In genomic region chr19:40380656-40381055, GRCm38 (mm10) we compare ENCODE assay signal across 24 mouse cellular contexts.
DNase-seq lines count a peak whose midpoint lies in the region; ATAC-seq and TF ChIP-seq lines count a peak whose summit lies in the region.
"Had no signal": no experiment of that assay in that cellular context is flagged by ENCODE, and none has a peak within 500 bp of the region (broad histone marks: within the 10 kb centered on the region; RNA-seq: fewer than 3 reads in every experiment).

No protein-coding gene starts in this region.

- no peak overlapping the region for H3K4me2 ChIP-seq in heart, embryonic 12.5 days
- H3K4me2 ChIP-seq in lung, postnatal 0 days (replicated peaks; ENCODE audit: low read depth, low read length) = no peak overlapping the region
- H3K4me2 ChIP-seq: embryonic facial prominence, embryonic 13.5 days; forebrain, embryonic 12.5 days; kidney, embryonic 15.5 days; liver, embryonic 13.5 days; midbrain, embryonic 15.5 days had no signal

- H3K4me3 ChIP-seq in heart, embryonic 12.5 days = no peak overlapping the region
- no peak overlapping the region for H3K4me3 ChIP-seq in lung, postnatal 0 days (ENCODE audit: low read depth, low read length)
- H3K4me3 ChIP-seq: embryonic facial prominence, embryonic 13.5 days; erythroblast, embryonic 14.5 days; forebrain, embryonic 12.5 days; hindbrain, embryonic 10.5 days; kidney, embryonic 15.5 days; left cerebral cortex, adult 2 months; liver, embryonic 13.5 days; midbrain, embryonic 15.5 days had no signal

- WGBS in heart, embryonic 12.5 days = 47% methylated on average over 3 of the region's 3 CpGs
- 19% methylated on average over 3 of the region's 3 CpGs for whole genome bisulfite sequencing in lung, postnatal 0 days

- TF ChIP-seq CTCF in lung, postnatal 0 days (IDR thresholded peaks at IDR 0.05) = no peak

- H3K36me3 ChIP-seq in heart, embryonic 12.5 days = peaks cover 18% of the 10 kb centered on the region
- no peaks in the 10 kb centered on the region for H3K36me3 ChIP-seq in lung, postnatal 0 days (ENCODE audit: insufficient read depth, low read length)
- H3K36me3 ChIP-seq: embryonic facial prominence, embryonic 13.5 days; liver, embryonic 13.5 days had no signal

- intact Hi-C loops in heart, postnatal 36 days (cut with DNase I) = no loop called here
- intact Hi-C loops in heart, postnatal 14 days (cut with DNase I) = no loop called here

- H3K27ac ChIP-seq in heart, embryonic 12.5 days (ENCODE audit: poor library complexity, severe bottlenecking) = peak overlapping the region; percentile 31; the same call in 1 of the 2 replicates
- no peak overlapping the region for H3K27ac ChIP-seq in lung, postnatal 0 days (ENCODE audit: low read length)
- H3K27ac ChIP-seq: embryonic facial prominence, embryonic 13.5 days; forebrain, embryonic 12.5 days; hindbrain, embryonic 10.5 days; kidney, embryonic 15.5 days; left cerebral cortex, adult 2 months; liver, embryonic 13.5 days; midbrain, embryonic 15.5 days had no signal

- no peaks in the 10 kb centered on the region for H3K9me3 ChIP-seq in heart, embryonic 12.5 days (replicated peaks)
- no peaks in the 10 kb centered on the region for H3K9me3 ChIP-seq in lung, postnatal 0 days (ENCODE audit: low read length)
- H3K9me3 ChIP-seq: embryonic facial prominence, embryonic 13.5 days; forebrain, embryonic 12.5 days; hindbrain, embryonic 10.5 days; kidney, embryonic 15.5 days; liver, embryonic 13.5 days; midbrain, embryonic 15.5 days had no signal

- ATAC-seq in heart, embryonic 12.5 days (ENCODE audit: insufficient number of reproducible peaks, low FRiP score) = no peak
- 0 out of 2 replicates have a peak, but pooled peaks have one; percentile 13 for ATAC-seq in lung, postnatal 0 days
- ATAC-seq: CD4-positive, CD25-positive, alpha-beta regulatory T cell, adult 4 months; intestine, postnatal 0 days; midbrain, embryonic 15.5 days had no signal

- H3K9ac ChIP-seq in heart, embryonic 12.5 days = no peak overlapping the region
- no peak overlapping the region for H3K9ac ChIP-seq in lung, postnatal 0 days (replicated peaks; ENCODE audit: low read depth)
- H3K9ac ChIP-seq: embryonic facial prominence, embryonic 13.5 days; forebrain, embryonic 12.5 days; kidney, embryonic 15.5 days; liver, embryonic 13.5 days; midbrain, embryonic 15.5 days had no signal

- peaks cover 56% of the 10 kb centered on the region for H3K4me1 ChIP-seq in heart, embryonic 12.5 days (replicated peaks)
- H3K4me1 ChIP-seq in lung, postnatal 0 days (ENCODE audit: insufficient read depth, low read depth, low read length) = peaks cover 3% of the 10 kb centered on the region; the same call in 1 of the 2 replicates
- H3K4me1 ChIP-seq: forebrain, embryonic 12.5 days; liver, embryonic 13.5 days; midbrain, embryonic 15.5 days had no signal

- DNase-seq in heart, postnatal 36 days = no peak
- DNase-seq in heart, postnatal 4 days = peak; percentile 45
- no peak for DNase-seq in heart, postnatal 14 days
- DNase-seq in lung, postnatal 0 days (ENCODE audit: low spot score) = no peak
- no peak for DNase-seq in lung, postnatal 25 days (ENCODE audit: low spot score)
- DNase-seq in spleen, adult 12 weeks (ENCODE audit: low spot score) = no peak
- DNase-seq: cerebellum, adult 8-10 months; cerebellum, postnatal 36 days; embryo, embryonic 11 days; kidney, postnatal 4 days; liver, embryonic 13.5 days; lung, postnatal 36 days; thymus, adult 2 months; thymus, postnatal 4 days had no signal

- H3K27me3 ChIP-seq in heart, embryonic 12.5 days (replicated peaks) = no peaks in the 10 kb centered on the region
- H3K27me3 ChIP-seq in lung, postnatal 0 days (replicated peaks; ENCODE audit: insufficient read depth, low read length) = no peaks in the 10 kb centered on the region
- H3K27me3 ChIP-seq: embryonic facial prominence, embryonic 13.5 days; forebrain, embryonic 12.5 days; kidney, embryonic 15.5 days; liver, embryonic 13.5 days; midbrain, embryonic 15.5 days had no signal

- no peak for TF ChIP-seq EP300 in lung, postnatal 0 days (IDR thresholded peaks at IDR 0.05)
